Mouse (Mus musculus) embryonic facial prominence, embryonic 10.5 days (tissue): Measurements from ENCODE around the gene Htr1f. TPM values are rescaled to one million over a fixed set of nuclear protein-coding genes. Genes with fewer than 3 reads are reported as not detected.

Experiments used
- DNase-seq: peaks from one replicate; pipeline ENCODE4 v3.0.0-alpha.2; 2017; ENCODE audit warnings: low spot score
- H3K27ac ChIP-seq: fragments of 300-500 bp; sonication (generic); replicated peaks from 2 replicates; pipeline ENCODE4 v1.5.1; 2016; ENCODE audit warnings: mild to moderate bottlenecking
- H3K27me3 ChIP-seq: fragments of 300-500 bp; sonication (generic); replicated peaks from 2 replicates; pipeline ENCODE4 v1.6.1; 2016; ENCODE audit warnings: low read depth, mild to moderate bottlenecking; ENCODE audit not compliant: poor library complexity, severe bottlenecking
- H3K36me3 ChIP-seq: fragments of 300-500 bp; sonication (generic); replicated peaks from 2 replicates; pipeline ENCODE4 v1.6.1; 2016; ENCODE audit warnings: mild to moderate bottlenecking, moderate library complexity
- H3K4me1 ChIP-seq: fragments of 300-500 bp; sonication (generic); 2 replicates; pipeline ENCODE4 v1.6.1; 2016
- H3K4me3 ChIP-seq: fragments of 300-500 bp; sonication (generic); 2 replicates; pipeline ENCODE4 v1.5.1; 2016; ENCODE audit warnings: mild to moderate bottlenecking, moderate library complexity
- H3K9me3 ChIP-seq: fragments of 300-500 bp; sonication (generic); 2 replicates; pipeline ENCODE4 v1.6.1; 2016; ENCODE audit warnings: mild to moderate bottlenecking
- WGBS: fragments of 180-500 bp; shearing (Covaris S2); methylation state at CpG from one replicate; pipeline ENCODE4 v1.1.7; 2016; 5-methylcytosine and 5-hydroxymethylcytosine counted together
- polyA plus RNA-seq: library from polyadenylated mRNA; unstranded; fragments of >200 nt; fragmentation: Nextera tagmentation; extraction: Ambion mirVana; gene quantifications from 2 replicates; pipeline ENCODE4 v1.2.1, GENCODE M21; 2016

Htr1f gene
- polyA plus RNA-seq, 1 experiment from 2014 or later = 0.05 TPM

DNA sequence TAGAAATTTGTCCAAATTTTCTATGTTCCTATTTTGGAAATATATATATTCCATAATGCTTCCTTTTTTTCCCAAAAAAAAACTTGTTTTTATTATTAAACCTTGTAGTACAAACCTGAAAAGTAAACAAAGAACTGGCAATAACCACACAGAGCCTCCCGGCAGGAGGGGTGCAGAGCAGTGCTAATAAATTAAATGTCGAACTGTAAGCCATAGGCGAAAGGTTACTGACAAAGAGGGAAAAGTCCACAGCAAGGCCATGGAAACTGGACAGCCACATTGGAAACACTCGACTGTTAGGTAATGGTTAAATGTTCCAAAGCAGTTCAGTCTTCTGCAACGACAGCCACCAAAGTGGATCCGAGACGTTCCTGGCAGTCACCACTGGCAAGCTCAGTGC is 87.5 kb downstream of the Htr1f start:
- no peak overlapping the region for H3K4me3 ChIP-seq
- 42% methylated on average over 7 of the region's 7 CpGs for WGBS
- no peak overlapping the region for H3K27ac ChIP-seq
- H3K27me3 ChIP-seq = no peaks in the 10 kb centered on the region
- DNase-seq = peak; percentile 12
- H3K36me3 ChIP-seq = no peaks in the 10 kb centered on the region
- no peaks in the 10 kb centered on the region; the same call in 1 of the 2 replicates for H3K4me1 ChIP-seq
- no peaks in the 10 kb centered on the region for H3K9me3 ChIP-seq

DNA sequence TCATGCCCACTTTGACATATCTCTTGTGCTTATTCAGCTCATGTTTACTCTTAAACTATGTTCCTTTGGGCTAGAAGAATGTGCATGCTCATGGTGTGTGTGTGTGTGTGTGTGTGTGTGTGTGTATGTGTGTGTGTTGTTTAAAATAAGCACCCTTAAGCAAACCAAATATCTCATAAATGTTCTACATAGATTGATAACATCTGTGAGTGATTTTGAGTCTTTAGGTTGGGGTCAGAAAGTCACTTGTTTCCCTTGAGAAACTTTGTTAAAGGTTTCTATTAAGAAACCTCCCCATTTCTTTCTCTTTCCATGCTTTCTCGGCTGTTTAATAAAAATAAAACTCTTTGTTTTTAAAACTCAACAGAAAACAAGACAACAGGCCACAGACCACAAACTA is 88.1 kb downstream of the Htr1f start:
- no peaks in the 10 kb centered on the region for H3K9me3 ChIP-seq
- no peaks in the 10 kb centered on the region for H3K27me3 ChIP-seq
- 35% methylated on average over 1 of the region's 1 CpGs for WGBS
- H3K4me1 ChIP-seq = no peaks in the 10 kb centered on the region; the same call in 1 of the 2 replicates
- DNase-seq = peak; percentile 47
- no peak overlapping the region for H3K27ac ChIP-seq
- H3K4me3 ChIP-seq = no peak overlapping the region
- no peaks in the 10 kb centered on the region for H3K36me3 ChIP-seq

DNA sequence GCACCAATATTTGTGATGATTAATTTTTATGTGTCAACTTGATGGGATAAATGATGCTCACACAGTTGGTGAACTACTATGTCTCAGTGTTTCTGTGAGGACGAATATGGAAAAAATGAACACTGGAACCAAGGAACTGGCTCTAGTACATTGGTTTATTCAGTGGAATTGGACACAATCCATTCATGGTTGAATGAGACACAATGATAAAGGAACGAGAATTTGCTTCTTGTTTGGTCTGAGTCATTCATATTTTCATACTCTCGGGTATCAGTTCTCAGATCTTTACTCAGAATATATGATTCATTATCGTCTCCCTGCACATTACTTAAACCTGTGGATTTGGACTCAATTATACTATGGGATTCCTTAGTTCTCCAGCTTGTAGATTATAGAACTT is 90.4 kb downstream of the Htr1f start:
- no peak overlapping the region for H3K27ac ChIP-seq
- no peaks in the 10 kb centered on the region for H3K27me3 ChIP-seq
- H3K4me1 ChIP-seq = no peaks in the 10 kb centered on the region; the same call in 1 of the 2 replicates
- no peaks in the 10 kb centered on the region for H3K9me3 ChIP-seq
- no peaks in the 10 kb centered on the region for H3K36me3 ChIP-seq
- 90% methylated on average over 4 of the region's 4 CpGs for WGBS
- H3K4me3 ChIP-seq = no peak overlapping the region
- DNase-seq = no peak

DNA sequence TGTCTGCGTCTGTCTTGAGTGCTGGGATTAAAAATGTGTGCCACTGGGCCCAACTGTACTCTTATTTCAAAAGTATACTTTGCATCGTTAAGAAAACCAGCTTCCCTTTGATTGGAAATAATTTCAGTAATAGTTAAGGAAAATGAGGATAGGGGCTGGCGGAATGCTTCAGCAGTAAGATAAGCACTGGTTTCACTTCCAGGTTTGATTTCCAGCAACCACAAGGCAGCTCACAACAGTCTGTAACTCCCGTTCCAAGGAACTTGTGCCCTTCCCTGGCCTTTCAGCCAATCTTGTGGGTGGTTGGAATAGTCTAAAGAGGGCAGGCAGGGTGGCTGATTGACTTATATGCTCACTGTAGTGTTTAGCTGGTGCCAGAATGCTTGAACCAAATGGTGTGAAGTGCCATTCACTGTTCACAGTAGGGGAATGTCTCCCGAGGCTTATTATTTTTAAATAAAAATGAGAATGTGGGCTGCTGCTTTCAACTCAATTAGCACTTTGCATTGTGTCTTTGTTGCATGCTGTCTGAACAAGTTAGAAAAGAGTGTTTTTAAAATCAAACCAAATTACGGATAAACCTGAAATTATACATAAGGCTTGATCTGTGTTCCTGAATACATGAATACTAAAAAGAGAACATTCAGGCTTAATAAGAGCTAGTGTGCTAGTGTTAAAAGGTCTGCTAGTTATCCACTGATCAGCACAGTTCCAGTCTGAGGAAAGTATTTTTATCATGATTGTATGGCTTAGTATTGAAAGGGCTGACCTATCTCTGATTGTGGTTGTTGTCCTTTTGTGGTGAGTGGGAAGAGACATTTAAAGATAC is 103.4 kb downstream of the Htr1f start:
- H3K27ac ChIP-seq = no peak overlapping the region
- no peak overlapping the region for H3K4me3 ChIP-seq
- 74% methylated on average over 6 of the region's 6 CpGs for WGBS
- no peaks in the 10 kb centered on the region for H3K27me3 ChIP-seq
- no peaks in the 10 kb centered on the region for H3K36me3 ChIP-seq
- H3K9me3 ChIP-seq = no peaks in the 10 kb centered on the region
- no peak for DNase-seq
- no peaks in the 10 kb centered on the region for H3K4me1 ChIP-seq

DNA sequence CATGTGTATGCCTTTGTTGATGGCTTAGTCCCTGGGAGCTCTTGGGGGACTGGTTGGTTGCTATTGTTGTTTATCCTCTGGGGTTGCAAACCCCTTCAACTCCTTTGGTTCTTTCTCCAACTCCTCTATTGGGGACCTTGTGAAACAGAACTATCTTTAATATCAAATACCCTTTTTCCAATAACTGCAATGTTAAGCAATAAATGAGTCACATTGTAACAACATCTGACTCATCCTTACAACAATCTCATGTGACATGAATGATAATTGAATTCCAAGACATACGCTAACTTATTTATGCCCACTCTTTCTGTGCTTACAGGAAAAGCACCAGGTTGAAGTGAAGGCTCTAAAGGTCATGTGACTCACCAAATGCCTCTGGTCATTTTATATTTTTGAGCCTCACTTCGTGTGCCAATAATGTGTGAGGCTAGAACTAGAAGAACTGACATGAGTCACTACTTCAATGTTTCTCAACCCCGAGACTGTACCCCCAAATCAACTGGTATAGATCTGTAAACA is 116.3 kb downstream of the Htr1f start:
- H3K27ac ChIP-seq = no peak overlapping the region
- no peaks in the 10 kb centered on the region for H3K27me3 ChIP-seq
- no peak overlapping the region for H3K4me3 ChIP-seq
- no peak for DNase-seq
- no peaks in the 10 kb centered on the region for H3K4me1 ChIP-seq
- no peaks in the 10 kb centered on the region for H3K36me3 ChIP-seq
- WGBS = 80% methylated on average over 3 of the region's 3 CpGs
- H3K9me3 ChIP-seq = no peaks in the 10 kb centered on the region

DNA sequence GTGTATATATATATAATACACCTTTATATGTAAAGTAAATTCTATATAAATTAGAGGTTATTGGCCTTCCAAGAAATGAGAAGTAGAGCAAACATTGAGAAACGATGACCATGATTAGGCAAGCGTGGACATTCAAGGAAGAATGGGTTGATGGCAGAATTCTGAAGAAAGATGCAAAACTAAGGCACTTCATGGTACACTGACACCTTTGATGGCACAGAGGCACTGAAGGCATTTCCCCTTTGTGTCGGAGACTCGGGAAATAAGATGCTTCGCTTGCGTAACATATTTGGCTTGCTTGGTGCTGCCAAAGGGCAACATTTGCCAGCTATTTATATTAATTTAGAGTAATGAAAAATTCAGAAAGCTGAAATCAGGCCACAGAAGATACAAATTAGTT is 118.1 kb downstream of the Htr1f start:
- 88% methylated on average over 6 of the region's 6 CpGs for WGBS
- Histone ChIP-seq H3K36me3 (no peaks in the 10 kb centered on the region), H3K9me3 (no peaks in the 10 kb centered on the region), H3K27me3 (no peaks in the 10 kb centered on the region), H3K4me3 (no peak overlapping the region), H3K27ac (no peak overlapping the region), H3K4me1 (no peaks in the 10 kb centered on the region)
- DNase-seq = no peak

DNA sequence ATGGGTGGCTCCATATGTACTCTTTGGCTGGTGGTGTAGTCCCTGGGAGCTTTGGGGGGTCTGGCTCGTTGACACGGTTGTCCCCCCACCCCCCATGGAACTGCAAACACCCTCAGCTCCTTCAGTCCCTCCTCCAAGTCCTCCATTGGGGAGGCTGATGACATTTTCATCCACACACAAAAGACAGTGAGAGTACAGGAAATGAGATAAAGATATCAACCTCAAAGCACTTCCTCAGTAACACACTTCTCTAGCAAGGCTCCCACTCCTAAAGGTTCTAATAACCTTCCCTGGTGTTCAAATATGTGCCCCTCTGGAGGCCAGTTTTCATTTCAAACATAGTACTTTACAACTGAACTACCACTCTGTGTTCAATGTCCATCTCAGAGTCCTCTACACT is 118.6 kb downstream of the Htr1f start:
- no peak overlapping the region for H3K27ac ChIP-seq
- H3K4me3 ChIP-seq = no peak overlapping the region
- no peaks in the 10 kb centered on the region for H3K27me3 ChIP-seq
- H3K4me1 ChIP-seq = no peaks in the 10 kb centered on the region
- H3K9me3 ChIP-seq = no peaks in the 10 kb centered on the region
- H3K36me3 ChIP-seq = no peaks in the 10 kb centered on the region
- no peak for DNase-seq
- 79% methylated on average over 2 of the region's 2 CpGs for WGBS

DNA sequence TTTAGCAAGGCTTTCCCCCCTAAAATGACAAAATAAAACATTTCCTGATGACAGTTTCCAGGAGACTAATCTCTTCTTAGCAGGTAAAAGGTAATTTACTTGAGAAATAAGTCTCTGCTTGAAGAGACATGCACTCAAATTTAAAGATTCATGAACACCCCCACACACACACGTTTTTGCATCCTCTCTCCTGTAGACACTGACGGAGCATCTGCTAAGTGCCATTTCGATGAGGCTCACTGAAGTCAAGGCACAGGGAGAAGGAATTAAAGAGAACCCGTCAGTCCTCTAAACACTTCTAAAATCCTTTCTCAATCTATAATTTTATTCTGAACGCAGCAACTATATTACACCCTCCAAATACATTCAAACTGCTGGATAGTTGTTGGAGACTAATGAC is 131.0 kb downstream of the Htr1f start:
- Histone ChIP-seq H3K27ac (no peak overlapping the region), H3K36me3 (no peaks in the 10 kb centered on the region), H3K4me1 (no peaks in the 10 kb centered on the region), H3K9me3 (no peaks in the 10 kb centered on the region), H3K4me3 (no peak overlapping the region), H3K27me3 (no peaks in the 10 kb centered on the region)
- 87% methylated on average over 5 of the region's 5 CpGs for WGBS
- DNase-seq = no peak

DNA sequence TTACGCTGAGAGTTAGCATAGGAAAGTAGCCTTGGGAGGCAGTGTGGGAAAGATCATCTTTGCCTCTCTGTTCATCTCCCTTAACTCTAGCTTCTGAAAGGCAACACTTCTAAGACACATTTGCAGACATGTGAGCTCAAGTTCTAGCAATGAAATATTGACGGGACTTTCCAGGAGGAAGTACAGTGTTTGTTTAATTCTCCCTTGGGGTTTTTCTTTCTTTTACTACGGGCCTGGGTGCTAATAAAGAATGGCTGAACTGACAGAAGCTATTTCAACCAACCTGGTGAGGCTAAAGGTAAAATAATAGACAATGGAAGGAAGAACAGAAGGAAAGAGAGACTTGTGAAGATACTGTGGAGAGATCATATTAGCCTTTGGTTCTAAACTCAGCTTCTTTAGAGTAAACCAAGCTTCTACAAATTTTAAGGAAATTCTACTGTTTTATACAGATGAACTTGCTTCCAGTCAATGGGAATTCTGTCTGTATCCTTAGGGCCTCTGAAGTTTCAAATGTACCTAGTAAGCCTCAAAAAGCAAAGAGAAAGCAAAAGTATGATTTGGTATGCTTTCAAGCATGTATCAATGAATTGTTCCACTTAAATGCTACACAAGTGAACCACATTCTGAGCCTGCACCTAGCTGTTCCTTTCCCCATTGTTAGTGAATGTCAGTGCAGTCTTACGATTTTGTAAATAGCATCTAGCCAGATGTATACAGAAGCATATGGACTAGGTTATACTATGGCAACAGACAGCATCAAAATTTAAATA is 131.9 kb downstream of the Htr1f start:
- H3K4me3 ChIP-seq = no peak overlapping the region
- no peaks in the 10 kb centered on the region for H3K4me1 ChIP-seq
- H3K27me3 ChIP-seq = no peaks in the 10 kb centered on the region
- H3K27ac ChIP-seq = no peak overlapping the region
- WGBS = 82% methylated on average over 4 of the region's 4 CpGs
- H3K9me3 ChIP-seq = no peaks in the 10 kb centered on the region
- no peaks in the 10 kb centered on the region for H3K36me3 ChIP-seq
- DNase-seq = no peak

DNA sequence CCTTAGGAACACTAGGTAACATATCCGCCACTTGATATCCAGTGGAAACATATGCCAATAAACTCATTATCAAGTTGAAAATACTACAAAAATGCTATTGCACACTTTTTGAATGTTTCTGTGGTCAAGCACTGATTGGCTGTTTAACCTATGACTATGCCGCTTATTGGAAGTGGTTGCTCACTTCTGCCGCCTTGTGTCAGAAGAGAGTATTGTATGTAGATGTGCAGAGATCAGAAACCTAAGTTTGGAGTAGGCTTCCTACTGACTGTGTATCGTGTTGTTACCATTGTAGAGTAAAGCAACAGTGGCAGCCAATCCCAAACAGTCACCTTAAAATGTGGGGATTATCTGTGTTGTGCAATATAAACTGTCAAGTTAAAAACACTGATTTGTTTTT is 144.0 kb downstream of the Htr1f start:
- 92% methylated on average over 4 of the region's 4 CpGs for WGBS
- no peak for DNase-seq

DNA sequence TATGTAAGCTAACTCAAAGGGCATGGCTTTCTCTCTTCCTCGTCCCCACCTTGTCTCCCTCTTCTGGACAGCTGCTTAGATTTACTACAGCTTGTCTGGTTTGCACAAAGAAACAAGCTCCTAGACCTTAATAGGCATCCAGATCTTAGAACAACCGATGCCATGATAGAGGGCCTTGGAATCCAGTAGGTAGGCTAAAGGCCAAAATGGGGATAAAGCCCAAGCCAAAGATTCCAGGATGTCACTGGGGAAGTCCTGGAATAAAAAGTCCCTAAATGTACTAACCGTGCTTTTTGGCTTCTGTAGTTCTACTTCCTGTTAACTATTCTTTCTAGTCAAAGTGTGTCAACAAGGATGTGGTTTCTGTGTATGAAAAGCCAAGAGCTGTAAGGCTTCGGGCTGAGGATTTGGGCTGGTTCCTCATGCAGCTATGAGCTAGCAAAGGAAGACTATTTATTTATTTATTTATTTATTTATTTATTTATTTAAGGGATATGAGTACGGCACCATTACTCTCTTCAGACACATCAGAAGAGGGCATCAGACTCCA is 163.9 kb downstream of the Htr1f start:
- H3K9me3 ChIP-seq = no peaks in the 10 kb centered on the region
- DNase-seq = no peak
- H3K4me3 ChIP-seq = no peak overlapping the region
- no peaks in the 10 kb centered on the region for H3K4me1 ChIP-seq
- no peak overlapping the region for H3K27ac ChIP-seq
- no peaks in the 10 kb centered on the region for H3K27me3 ChIP-seq
- H3K36me3 ChIP-seq = no peaks in the 10 kb centered on the region
- WGBS = 89% methylated on average over 5 of the region's 5 CpGs

More for the DNA sequence above, 144.0 kb downstream of the Htr1f start:
- no peaks in the 10 kb centered on the region for H3K27me3 ChIP-seq
- no peaks in the 10 kb centered on the region for H3K9me3 ChIP-seq
- H3K36me3 ChIP-seq = no peaks in the 10 kb centered on the region
- no peak overlapping the region for H3K4me3 ChIP-seq
- no peaks in the 10 kb centered on the region for H3K4me1 ChIP-seq
- H3K27ac ChIP-seq = no peak overlapping the region

DNA sequence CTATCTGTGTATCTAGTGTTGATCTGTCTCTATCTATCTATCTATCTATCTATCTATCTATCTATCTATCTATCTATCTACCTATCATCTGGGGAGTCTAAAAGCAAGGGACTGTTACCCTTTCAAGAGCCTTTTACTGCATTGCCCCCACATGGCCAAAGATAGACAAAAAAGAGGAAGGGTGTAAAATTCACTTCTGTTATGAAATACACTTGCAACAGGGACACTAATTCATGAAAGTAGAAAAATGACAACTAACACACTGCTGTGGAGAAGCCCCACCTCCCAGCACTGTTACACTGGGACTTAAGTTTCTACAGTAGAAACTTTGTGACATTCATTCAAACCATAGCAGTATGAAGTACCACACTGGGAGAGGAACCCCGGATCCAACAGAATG is 170.9 kb downstream of the Htr1f start:
- H3K27me3 ChIP-seq = no peaks in the 10 kb centered on the region
- whole genome bisulfite sequencing = 90% methylated on average over 1 of the region's 1 CpGs
- no peaks in the 10 kb centered on the region for H3K9me3 ChIP-seq
- DNase-seq = no peak
- no peak overlapping the region for H3K4me3 ChIP-seq
- no peaks in the 10 kb centered on the region for H3K36me3 ChIP-seq
- H3K4me1 ChIP-seq = no peaks in the 10 kb centered on the region
- H3K27ac ChIP-seq = no peak overlapping the region
